Mouse (Mus musculus) neutrophil, adult 5-6 weeks (primary cell): Measurements from ENCODE around the gene Tmem185b. TPM values are rescaled to one million over a fixed set of nuclear protein-coding genes. Genes with fewer than 3 reads are reported as not detected.

Source experiments
- ATAC-seq: fragments of 151-379, 151-347 bp; 2 replicates; pipeline ENCODE4 v1.8.0; 2017; ENCODE audit warnings: mild to moderate bottlenecking, moderate TSS enrichment; ENCODE audit not compliant: insufficient number of reproducible peaks, poor library complexity, low FRiP score, severe bottlenecking; ENCODE audit errors: extremely low read depth
- total RNA-seq: library from RNA; stranded (forward); fragments of 200-1000 nt; gene quantifications from 2 replicates; pipeline ENCODE4 v1.2.3, GENCODE M21; 2017

Tmem185b gene
- total RNA-seq = 17.2 and 17.6 TPM in 2 replicates

DNA sequence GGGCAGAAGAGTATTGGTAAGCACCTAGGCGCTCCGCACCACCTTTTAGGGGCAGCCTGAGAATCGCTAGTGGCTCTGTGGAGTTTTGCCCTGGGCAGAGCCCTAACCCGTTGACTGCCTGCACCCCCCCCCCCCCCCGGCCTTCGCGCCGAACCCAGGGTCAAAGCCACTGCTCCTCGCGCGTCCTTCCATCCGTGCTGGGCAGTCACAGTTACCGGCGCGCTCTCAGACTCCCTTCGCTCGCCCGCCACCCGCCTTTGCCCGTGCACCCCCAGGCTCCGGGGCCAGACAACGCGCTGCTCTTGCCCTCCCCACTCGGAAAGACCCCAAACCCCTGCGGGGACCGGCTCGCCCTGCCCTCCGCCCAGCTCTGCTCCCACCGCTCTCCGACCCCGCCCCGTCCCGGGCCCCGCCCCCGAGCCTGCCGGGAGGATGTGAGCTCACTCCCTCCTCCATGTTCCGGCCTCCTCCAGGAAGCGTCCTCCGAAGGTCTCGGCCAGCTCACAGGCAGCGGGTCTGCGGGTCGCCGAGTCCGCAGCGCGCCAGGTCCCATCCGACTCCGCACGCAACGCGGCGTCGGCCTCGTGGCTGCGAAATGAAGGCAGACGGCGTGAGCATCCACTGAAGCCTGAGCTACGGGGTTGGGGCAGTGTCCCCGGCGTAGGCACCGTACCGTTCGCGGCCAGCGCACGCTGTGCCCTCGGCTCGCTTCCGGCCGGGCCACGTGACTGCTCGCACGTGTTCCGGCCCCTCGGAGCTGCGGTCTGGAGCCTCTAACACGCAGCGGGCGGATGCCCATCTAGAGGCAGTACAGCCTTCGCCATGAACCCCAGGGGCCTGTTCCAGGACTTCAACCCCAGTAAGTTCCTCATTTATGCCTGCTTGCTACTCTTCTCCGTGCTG, at the start of gene Tmem185b:
Gene Tmem185b, plus strand, starts transcription at position 472 of the 903 bp plus-strand sequence.
- ATAC-seq = peak; percentile 74

DNA sequence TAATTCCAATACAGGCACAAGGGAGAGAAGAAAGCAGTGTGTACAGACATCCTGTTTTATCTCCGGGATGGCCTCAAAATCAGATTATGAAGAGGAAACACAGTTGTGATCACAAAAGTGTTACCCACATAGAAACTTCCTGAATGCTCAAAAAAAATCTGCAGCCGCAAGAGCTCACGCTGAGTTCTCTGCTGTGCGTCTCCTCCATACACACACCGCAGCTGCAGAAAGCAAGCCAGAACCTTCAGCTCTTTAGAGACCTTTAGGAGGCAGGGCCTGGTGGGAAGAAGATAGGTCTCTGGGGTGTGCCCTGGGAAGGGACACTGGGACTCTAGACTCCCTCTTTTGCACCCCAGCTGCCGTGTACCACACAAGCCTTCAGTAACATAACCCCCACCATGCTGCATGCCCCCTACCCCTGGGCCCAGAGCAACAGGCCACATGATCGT, 49.0 kb upstream of the Tmem185b start:
- ATAC-seq = no peak

DNA sequence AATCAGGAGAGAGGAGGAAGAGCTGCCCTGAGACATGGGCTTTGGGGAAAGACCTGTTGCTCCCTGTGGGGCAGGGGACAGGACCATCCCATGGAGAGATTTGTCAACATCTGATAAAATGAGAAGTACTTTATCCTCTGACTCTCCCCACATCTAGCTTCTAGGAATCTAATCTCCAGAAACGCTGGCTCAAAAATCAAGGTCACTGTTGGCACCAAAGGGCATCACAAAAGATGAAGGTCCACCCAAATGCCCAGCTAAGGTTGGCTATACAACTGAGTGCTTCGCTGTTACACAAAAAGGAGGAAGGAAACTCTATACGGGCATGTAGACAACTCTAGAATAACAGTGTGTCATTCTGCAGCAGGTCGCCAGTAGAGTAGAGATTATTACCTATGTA, 46.3 kb upstream of the Tmem185b start:
- ATAC-seq = no peak

DNA sequence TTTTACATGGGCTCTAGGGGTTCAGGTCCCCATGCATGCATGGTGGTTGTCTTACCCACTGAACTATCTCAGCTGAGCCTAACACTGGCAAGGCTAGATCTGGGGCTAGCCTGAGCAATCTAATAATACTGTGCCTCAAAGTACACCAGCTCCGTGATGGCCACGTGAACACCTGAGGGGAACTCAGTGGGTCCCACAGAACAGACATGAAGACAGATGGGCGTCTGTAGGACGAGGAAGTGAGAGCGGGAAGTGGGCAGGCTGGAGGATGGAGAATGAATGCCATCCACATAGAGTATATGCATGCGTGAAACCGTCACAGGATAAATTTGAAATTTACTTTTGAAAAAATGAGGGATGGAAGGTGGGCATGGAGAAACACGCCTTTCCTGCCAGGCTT, 45.3 kb upstream of the Tmem185b start:
- no peak for ATAC-seq

DNA sequence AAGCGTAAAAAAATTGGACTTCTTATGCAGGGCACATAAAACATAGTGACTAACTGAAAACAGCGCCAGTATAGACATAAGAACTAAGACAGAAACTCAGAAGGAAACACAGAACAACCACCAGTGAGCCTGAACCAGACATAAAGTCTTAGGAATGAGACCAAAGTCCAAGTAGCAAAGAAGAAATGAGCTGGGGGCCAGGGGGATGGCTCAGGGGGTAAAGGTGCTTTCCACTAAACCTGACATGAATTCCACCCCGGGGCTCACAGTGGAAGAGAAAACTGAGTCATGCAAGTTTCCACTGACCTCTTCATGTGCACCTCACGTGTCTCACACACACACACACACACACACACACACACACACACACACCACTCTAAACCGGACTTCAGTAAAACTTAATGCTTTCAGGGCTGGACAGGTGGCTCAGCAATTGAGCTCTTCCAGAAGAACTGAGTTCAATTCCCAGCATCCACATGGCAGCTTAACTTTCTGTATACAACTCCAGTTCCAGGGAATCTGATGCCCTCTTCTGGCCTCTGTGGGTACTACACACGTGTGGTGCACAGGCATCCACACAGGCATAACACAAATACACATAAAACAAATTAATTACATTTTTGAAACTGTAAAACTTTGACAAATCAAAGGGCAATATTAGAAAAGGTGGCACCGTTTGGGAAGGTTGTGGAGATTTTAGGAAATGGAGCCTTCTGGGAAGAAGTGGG, 44.6 kb upstream of the Tmem185b start:
- ATAC-seq = no peak

DNA sequence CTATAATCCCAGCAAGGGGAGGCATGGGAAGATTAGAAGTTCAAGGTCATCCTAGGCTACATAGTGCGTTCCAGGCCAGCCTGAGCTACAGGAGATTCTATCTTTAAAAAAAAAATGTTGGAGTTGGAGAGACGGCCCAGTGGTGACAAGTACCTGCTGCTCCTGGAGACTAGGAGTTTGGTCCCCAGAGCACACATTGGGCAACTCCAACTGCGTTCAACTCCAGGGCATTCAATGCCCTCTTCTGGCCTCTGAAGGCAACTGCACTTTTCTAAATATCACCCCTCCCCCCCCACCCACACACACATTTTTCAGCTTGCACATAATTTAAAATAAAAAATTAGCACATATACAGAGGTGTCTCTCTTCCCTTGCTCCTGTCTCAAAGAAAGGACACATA, 43.1 kb upstream of the Tmem185b start:
- no peak for ATAC-seq

DNA sequence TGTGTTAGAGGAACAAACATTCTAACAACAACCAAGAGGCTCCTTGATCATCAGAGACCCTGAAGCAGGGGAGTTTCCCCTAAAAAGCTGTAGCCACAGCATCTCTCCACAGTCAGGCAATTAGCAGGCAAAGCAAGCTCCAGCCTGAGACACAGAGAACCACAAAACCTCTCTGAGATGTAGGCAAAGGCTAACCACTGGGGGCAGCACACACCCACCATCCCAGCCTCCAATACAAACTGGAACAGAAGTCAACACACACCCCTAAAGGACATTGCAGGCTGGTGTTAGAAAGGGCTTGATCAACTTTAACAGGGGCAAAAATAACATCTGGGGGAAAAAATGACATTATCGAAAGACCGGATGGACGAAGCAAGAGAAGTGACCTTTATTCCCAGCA, 41.5 kb upstream of the Tmem185b start:
- ATAC-seq = no peak

DNA sequence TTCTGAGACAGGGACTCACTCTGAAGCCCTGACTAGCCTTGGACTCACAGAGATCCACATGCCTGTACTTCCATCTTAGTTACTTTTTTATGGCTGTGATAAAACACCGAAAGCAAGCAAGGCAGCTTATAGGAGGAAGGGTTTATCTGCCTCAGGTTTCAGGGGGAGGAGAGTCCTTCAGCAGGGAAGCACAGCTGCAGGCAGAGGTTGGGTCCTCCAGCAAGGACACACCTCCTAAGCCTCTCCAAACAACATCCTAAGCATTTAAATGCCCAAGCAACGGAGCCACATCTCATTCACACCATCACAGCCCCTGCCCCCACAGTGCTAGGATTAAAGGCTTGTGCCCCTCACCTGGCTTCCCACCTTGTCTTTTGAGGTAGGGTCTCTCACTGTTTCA, 40.1 kb upstream of the Tmem185b start:
- no peak for ATAC-seq

DNA sequence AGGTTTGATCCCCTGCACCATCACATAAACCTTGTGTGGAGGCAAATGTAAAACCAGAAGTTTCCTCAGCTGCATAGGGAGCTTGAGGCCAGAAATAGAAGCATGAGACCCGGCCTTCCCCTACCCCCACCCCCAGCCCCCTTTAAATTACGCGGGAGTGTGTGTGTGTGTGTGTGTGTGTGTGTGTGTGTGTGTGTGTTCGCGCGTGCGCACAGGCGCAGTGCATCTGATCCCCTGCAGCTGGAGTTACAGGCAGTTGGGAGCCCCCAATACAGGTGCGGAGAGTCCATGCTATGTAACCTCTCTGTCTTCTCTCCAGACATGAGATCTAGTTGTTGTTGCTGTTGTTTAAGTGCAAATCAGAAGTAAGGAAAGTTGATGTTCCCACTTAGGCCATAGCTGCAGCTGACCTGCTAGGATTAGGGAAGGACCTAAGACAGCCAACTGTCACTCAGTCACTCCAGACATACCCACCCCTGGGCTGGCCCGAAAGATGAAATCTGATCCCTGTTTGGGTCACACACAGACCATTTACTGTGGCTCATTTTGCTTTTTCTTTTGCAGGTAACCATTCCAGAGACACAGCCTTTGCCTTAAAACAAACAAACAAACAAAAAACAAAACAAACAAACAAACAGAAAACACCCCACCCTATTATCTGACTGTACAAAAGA, 37.9 kb upstream of the Tmem185b start:
- ATAC-seq = no peak

DNA sequence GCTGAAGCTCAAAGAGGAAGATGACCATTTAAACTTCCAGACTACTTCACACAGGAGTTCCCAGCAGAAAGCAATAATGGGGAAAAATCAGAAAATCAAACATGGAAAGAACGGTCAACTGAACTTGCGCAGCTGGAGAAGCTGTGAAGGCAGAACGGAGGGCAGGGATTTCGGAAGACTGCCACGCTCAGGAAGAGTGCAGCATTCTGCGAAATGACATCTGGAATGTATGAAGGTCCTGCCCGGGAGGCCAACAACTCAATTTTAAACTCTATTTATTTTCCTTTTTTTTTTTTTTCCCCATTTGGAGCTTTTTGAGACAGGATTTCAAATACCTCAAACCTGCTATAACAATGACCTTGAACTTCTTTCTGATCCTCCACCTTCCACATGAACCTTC, 35.2 kb upstream of the Tmem185b start:
- ATAC-seq = no peak

DNA sequence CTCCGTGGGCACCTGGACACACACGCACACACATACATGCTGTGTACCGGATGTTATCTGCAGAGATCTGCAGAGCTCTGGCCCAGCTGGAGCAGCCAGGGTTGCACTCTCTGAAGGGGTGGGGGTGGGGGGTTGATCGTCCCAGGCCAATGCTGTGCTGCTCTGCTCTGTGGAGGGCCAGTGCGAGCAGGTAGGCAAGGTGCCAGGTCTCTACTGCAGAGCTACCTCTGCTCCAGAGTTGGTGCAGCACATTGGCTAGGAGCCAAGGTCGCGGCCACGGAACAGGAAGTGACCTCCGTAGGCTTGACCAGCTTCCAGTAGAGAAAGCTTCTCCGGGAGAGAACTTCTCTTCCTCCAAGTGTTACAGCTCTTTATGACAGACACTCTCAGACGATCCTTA, 33.9 kb upstream of the Tmem185b start:
- peak; percentile 59 for ATAC-seq

DNA sequence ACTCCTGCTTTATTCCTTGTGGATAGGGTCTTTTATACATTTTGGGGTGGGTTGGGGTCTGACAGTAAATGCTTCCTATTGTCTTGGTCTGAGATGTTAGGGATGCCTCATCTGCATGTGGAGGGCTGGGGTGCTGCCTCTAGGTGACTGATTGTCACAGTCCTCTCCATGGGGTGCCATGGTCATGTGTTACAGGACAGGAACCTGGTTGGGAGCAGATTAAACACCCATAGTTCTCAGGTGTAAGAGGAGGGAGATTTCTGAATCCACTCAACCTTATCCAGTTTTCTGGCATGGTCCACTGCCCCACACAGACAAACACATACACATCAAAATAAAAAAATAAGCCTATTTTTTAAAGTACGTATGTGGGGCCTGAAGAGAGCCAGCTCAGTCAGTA, 33.5 kb upstream of the Tmem185b start:
- no peak for ATAC-seq

DNA sequence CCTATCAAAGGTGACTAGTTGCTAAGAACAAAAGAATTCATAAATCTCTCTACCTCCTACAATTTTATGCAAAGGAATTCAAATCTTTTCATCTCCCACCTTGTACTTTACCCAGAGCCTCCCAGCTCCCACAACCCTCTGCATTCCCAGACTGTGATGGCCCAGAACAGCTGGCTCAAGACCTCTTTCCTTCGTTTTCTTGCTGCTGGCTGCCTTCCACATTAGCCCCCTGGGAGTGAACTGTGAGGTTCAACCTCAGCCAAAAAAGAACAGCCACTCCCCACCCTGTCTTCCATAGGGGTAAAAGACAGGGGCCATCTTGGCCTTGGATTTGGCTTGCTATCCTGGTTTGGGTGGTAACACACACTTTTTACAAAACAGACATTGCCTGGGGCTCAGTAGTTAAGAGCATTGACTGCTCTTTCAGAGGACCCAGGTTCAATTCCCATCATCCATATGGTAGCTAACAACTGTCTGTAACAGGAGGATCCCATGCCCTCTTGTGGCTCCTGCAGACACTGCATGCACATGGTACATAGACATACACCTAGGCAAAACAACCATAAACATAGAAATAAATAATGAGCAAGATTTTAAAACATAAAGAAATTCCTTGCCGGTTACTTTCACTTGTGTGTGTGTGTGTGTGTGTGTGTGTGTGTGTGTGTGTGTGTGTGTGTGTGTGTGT, 31.8 kb upstream of the Tmem185b start:
- ATAC-seq = no peak

DNA sequence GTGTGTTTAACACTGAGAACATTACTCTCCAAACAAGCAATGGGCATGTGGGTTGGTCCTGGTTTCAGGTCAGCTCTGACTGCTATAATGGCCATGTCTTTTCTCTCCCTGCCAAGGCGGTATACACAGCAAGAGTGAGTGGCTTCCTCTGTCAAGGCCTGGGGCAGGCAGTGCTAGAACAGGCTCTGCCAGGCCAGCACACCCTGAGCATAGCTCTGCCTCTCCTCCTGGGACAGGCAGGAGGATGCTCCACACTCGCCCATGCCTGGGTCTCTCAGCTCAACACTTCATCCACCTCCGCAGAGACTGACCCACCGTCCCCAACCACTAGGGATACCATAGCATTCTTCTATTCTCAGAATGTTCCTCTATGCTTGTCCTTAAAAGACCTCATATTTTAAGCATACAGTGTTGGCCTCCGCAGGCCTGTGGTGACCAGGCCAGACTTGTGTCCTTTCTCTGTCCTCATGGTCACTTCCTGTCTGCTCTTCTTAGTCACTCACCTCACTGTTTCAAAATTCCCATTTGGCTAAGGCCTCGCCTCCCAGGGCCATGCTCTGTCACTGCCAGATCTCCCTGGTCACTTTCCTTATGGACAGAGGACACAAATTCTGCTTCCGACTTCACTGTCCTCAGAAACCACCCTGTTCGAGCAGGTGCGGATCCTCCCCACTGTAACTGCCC, 31.1 kb upstream of the Tmem185b start:
- ATAC-seq = no peak

DNA sequence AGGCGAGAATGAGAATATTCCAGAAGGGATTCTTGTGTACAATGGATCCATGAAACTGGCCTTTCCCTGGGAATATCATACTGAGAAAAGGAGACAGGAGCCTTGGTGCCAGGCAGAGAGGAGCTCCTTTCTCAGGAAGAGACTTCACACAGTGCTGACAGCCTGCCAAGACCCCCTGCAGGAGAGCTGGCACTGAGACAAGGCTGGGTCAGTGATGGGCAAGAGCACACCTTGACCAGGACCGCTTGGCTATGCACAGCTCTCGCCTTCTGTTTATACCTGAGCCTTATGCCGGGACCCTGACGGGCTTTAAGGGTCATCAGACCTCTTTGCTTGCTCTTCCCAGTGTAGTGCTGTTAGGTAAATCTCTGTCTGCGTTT, 30.6 kb upstream of the Tmem185b start:
- ATAC-seq = no peak

DNA sequence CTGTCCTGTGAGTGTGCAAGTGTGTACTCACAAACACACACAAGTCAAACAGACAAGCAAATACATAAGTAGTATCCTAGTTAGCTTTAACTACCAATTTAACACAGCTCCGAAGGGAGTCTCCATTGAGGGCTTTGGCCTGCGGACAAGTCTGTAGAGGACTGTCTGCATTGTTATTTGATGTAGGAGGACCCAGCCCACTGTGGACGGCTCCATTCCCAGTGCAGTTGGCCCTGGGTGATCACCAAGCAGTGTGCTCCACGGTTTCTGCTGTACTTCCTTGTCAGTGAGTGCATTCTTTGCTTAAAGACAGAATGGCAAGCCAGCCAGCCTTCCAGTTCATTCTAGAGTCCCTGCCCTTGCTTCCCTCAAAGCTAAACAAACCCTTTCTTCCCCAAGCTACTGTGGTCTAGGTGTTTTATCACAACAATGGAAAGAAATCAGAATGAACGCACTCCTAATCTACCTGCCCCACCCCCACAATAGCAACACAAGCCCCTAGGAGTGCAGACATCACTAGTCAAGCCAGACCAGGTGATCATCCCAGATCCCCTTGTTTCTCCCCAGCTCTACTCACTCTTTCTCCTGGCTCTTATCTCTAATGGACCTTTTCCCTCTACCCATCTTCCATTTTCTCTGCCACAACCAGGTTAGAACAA, 28.5 kb upstream of the Tmem185b start:
- ATAC-seq = no peak

DNA sequence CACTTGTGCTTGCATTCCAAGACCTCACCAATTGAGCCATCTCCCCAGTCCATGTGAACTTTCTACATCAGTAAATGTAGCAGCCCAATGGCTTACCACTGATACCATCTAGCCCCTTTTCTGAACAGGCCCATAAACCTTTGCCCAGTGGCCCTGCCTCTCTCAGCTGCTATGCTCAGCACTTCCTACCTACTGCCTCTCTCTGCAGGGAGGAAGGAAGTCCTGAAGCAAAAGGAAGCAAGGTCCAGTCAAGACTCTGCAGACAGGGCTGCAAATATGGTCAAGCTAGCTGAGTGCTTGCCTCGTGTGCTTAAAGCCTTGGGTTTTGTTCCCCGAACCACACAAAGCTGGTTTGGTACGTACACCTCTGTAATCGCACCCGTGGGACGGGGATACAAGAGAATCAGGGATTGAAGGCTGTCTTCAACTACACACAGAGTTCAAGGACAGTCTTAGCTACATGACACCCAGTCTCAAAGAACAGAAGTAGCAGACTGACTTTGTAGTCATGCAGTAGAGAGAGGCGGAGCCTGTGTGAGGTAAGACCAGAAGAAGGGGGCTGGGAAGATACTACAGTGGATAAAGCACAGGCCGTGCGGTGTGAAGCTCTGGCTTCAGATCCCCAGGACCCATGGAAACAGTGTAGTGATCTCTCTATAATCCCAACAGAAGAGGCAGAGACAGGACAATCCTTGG, 27.3 kb upstream of the Tmem185b start:
- no peak for ATAC-seq

DNA sequence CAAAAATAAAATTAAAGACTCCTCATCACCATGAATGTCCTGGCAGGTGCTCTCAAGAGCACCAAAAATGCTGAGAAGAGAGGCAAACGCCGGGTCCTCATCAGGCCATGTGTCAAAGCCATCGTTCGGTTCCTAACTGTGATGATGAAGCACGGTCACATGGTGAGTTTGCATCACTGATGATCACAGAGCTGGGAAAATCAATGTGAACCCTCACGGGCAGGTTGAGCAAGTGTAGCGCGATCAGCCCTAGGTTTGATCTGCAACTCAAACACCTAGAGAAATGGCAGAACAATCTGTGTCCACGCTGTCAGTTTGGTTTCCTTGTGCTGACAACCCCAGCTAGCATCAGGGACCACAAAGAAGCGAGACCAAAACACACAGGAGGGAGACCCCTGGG, 26.5 kb upstream of the Tmem185b start:
- ATAC-seq = no peak
